Mouse (Mus musculus) myocyte (in vitro differentiated cells): ENCODE data around the gene Ttc28. TPM values are rescaled to one million over a fixed set of nuclear protein-coding genes. Genes with fewer than 3 reads are reported as not detected.

Experiments used
- H3K27me3 ChIP-seq: one replicate; pipeline ENCODE4 v1.6.1; 2011; ENCODE audit not compliant: control insufficient read depth, insufficient read depth, insufficient read length
- H3K36me3 ChIP-seq: one replicate; pipeline ENCODE4 v1.6.1; 2011; ENCODE audit not compliant: control insufficient read depth, insufficient read depth
- H3K4me2 ChIP-seq: one replicate; pipeline ENCODE4 v1.6.1; 2011; ENCODE audit warnings: low read depth, control low read depth
- H3K4me3 ChIP-seq: one replicate; pipeline ENCODE4 v1.5.1; 2011; ENCODE audit warnings: mild to moderate bottlenecking, control low read depth, moderate library complexity
- H3K79me2 ChIP-seq: one replicate; pipeline ENCODE4 v1.6.1; 2011; ENCODE audit not compliant: control insufficient read depth, insufficient read depth
- H3ac ChIP-seq: one replicate; pipeline ENCODE4 v1.6.1; 2011; ENCODE audit not compliant: control insufficient read depth, insufficient read length
- CEBPB ChIP-seq: IDR thresholded peaks from 2 replicates; pipeline ENCODE4 v1.6.1; 2011; ENCODE audit warnings: mild to moderate bottlenecking, moderate library complexity; ENCODE audit not compliant: poor library complexity, insufficient read depth, severe bottlenecking
- E2F4 ChIP-seq: IDR thresholded peaks from one replicate; pipeline ENCODE4 v1.6.1; 2011; ENCODE audit warnings: mild to moderate bottlenecking, control low read depth, moderate library complexity; ENCODE audit not compliant: insufficient read depth
- MAX ChIP-seq: IDR thresholded peaks from one replicate; pipeline ENCODE4 v1.6.1; 2011; ENCODE audit warnings: low read depth, mild to moderate bottlenecking, control low read depth
- MYOD1 ChIP-seq, 3 experiments: IDR thresholded peaks; one replicate each; pipeline ENCODE4 v1.6.1; 2011; ENCODE audit warnings: control low read depth in 2 of 3, low read depth in 2 of 3, mild to moderate bottlenecking in 2 of 3, moderate library complexity in 1 of 3; ENCODE audit not compliant: insufficient read length in 2 of 3, control insufficient read depth in 1 of 3
- MYOG ChIP-seq, 3 experiments: IDR thresholded peaks; one replicate each; pipeline ENCODE4 v1.6.1; 2011; ENCODE audit warnings: control low read depth in 2 of 3, low read depth in 2 of 3, mild to moderate bottlenecking in 2 of 3; ENCODE audit not compliant: insufficient read length in 2 of 3, control insufficient read depth in 1 of 3, insufficient read depth in 1 of 3
- POLR2A ChIP-seq: IDR thresholded peaks from one replicate; pipeline ENCODE4 v1.6.1; 2011; ENCODE audit warnings: low read depth, mild to moderate bottlenecking, control low read depth, moderate library complexity; ENCODE audit not compliant: insufficient read length
- POLR2AphosphoS2 ChIP-seq: IDR thresholded peaks from one replicate; pipeline ENCODE4 v1.6.1; 2011; ENCODE audit warnings: low read depth, control low read depth; ENCODE audit not compliant: insufficient read length
- REST ChIP-seq: IDR thresholded peaks from one replicate; pipeline ENCODE4 v1.6.1; 2011; ENCODE audit warnings: mild to moderate bottlenecking, control low read depth, moderate library complexity; ENCODE audit not compliant: insufficient read depth, insufficient read length
- SRF ChIP-seq: IDR thresholded peaks from one replicate; pipeline ENCODE4 v1.6.1; 2011; ENCODE audit warnings: low read depth; ENCODE audit not compliant: control insufficient read depth, insufficient read length
- TCF12 ChIP-seq: IDR thresholded peaks from one replicate; pipeline ENCODE4 v1.6.1; 2011; ENCODE audit warnings: mild to moderate bottlenecking, control low read depth; ENCODE audit not compliant: poor library complexity, insufficient read depth, severe bottlenecking
- TCF3 ChIP-seq: IDR thresholded peaks from one replicate; pipeline ENCODE4 v1.6.1; 2011; ENCODE audit warnings: low read depth, control low read depth; ENCODE audit not compliant: insufficient read length
- USF1 ChIP-seq: IDR thresholded peaks from one replicate; pipeline ENCODE4 v1.6.1; 2011; ENCODE audit warnings: low read depth, mild to moderate bottlenecking, control low read depth, moderate library complexity
- polyA plus RNA-seq: library from polyadenylated mRNA; unstranded; fragments of >200 nt; fragmentation: generic; extraction: Trizol; gene quantifications from one replicate; pipeline ENCODE4 v1.2.1, GENCODE M21; 2012; ENCODE audit warnings: missing spikeins

The Ttc28 gene
- polyA plus RNA-seq, 1 experiment = 8.5 TPM

GRCm38 (mm10) chr5:111178324-111179076, 298.9 kb downstream of the Ttc28 start:
- H3K4me2 ChIP-seq = no peak overlapping the region
- no peaks in the 10 kb centered on the region for H3K79me2 ChIP-seq
- TF ChIP-seq MYOG (IDR thresholded peaks at IDR 0.05; ENCODE audit: control insufficient read depth in 1 of 3, insufficient read depth in 1 of 3, insufficient read length in 2 of 3, low read depth in 2 of 3) = peak in 1 of 3 experiments; percentile 65
- peak in 2 of 3 experiments; percentile 59 to 72 for TF ChIP-seq MYOD1 (IDR thresholded peaks at IDR 0.05; ENCODE audit: control insufficient read depth in 1 of 3, insufficient read length in 2 of 3, low read depth in 2 of 3)
- TF ChIP-seq E2F4 = no peak
- no peaks in the 10 kb centered on the region for H3K27me3 ChIP-seq
- no peak overlapping the region for H3K4me3 ChIP-seq
- H3K36me3 ChIP-seq = no peaks in the 10 kb centered on the region
- no peak overlapping the region for H3ac ChIP-seq

DNA sequence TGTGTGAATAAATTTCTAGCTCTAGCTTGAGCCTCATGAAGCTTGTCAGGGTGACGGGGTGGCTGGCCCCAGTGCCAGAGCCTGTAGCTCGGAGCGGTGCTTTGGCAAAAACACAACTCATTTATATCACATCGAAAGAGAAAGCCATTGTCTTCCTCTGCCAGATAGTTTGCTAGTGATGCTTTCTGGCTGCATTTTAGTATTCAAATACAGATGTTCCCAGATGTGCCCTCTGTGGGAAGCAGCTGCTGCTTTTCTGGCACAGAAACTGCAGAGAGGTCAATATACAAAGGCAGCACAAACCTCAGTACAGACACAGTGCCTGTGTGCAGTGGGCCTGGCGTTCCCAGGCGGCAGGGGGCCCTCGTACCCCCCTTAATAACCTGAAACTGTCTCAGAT, 300.0 kb downstream of the Ttc28 start:
- Histone ChIP-seq H3ac (no peak overlapping the region), H3K4me3 (no peak overlapping the region), H3K27me3 (no peaks in the 10 kb centered on the region), H3K4me2 (no peak overlapping the region), H3K36me3 (no peaks in the 10 kb centered on the region), H3K79me2 (no peaks in the 10 kb centered on the region)
- TF ChIP-seq USF1 (no peak), MYOG (IDR thresholded peaks at IDR 0.05; ENCODE audit: control insufficient read depth in 1 of 3, insufficient read depth in 1 of 3, insufficient read length in 2 of 3, low read depth in 2 of 3) (no peak), MYOD1 (IDR thresholded peaks at IDR 0.05; ENCODE audit: control insufficient read depth in 1 of 3, insufficient read length in 2 of 3, low read depth in 2 of 3) (no peak), POLR2A (no peak), SRF (no peak), CEBPB (no peak), POLR2AphosphoS2 (no peak)

DNA sequence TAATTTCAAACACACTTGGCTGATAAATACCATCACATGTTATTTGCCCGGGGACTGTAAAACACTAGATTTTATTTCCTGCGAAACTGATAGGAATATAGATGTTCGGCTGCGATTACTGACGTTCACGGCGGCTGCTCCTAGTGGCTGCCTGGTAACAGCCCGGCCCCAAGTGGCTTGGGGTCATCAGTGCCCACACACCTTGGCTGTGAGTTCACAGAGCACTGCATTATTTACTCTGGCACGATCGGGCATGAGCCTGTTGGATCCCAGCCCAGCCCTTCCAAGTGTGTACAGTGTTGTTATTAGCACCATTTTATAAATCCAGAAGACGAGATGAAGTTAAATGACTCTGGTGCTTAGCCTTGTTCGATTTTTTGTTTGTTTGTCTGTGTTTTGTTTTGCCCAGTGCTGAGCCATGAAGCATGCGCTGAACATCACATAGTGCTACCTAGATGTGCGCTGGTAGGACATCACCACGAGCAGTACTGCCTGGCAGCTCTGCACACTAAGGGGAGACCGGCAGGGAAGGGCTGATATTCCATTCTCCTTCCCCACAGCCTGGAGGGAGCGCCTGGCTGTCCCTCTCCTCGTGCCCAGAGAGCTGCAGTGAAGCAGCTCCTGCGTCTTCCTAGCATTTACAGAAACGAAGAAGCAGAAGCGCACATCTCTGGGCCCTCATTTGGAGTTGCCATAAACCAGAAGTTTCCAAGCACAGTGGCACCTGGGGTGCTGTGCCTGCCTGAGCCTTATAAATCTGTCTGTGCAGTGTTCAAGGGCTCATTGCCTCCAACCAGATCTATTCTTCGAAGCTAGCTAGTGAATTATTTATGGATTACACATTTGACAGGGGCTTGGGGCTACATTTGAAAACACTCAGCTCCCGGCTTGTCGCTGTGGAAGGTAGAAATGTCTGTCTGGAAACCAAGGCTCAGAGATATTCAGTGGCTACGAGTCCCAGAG, 300.8 kb downstream of the Ttc28 start:
- TF ChIP-seq TCF3 = no peak
- no peak for TF ChIP-seq REST
- TF ChIP-seq TCF12 = no peak
- no peak for TF ChIP-seq MYOG (IDR thresholded peaks at IDR 0.05; ENCODE audit: control insufficient read depth in 1 of 3, insufficient read depth in 1 of 3, insufficient read length in 2 of 3, low read depth in 2 of 3)
- no peak for TF ChIP-seq CEBPB
- TF ChIP-seq MAX = no peak
- TF ChIP-seq POLR2A = no peak
- no peak for TF ChIP-seq MYOD1 (IDR thresholded peaks at IDR 0.05; ENCODE audit: control insufficient read depth in 1 of 3, insufficient read length in 2 of 3, low read depth in 2 of 3)
- TF ChIP-seq E2F4 = no peak
- no peak for TF ChIP-seq SRF
- TF ChIP-seq USF1 = no peak
- no peak for TF ChIP-seq POLR2AphosphoS2
- no peaks in the 10 kb centered on the region for H3K36me3 ChIP-seq

DNA sequence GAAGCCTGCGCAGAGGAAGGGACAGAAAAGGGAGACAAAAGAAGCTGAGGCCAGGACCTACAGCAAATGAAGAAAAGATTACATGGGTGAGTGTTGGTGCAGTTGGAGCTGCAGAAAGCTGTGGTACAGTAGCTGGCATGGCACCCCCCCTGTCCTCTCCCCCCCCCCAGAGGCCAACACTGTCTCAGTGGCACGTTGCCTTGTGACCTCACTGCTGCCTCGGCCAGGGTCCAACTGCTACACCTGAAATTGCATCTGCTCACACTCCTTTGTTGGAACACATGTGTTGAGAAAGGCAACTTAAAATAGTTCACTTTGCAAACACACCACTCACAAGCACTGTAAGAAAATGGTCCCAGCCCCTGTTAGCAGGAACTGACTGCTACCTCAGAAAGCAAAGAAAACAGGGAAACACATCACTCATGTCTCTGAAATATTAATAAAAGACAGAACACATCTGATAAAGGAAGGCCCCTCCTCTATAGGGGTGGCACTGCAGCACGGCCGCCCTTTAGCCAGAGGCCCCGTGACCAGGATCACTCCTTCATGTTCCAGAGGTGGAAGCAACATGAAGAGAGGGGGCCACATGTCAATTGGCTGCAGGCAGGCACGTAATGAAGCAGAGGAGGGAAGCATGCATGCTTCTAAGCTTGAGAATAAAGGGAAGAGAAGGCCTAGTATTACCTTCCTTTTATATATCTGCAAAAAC, 301.8 kb downstream of the Ttc28 start:
- no peaks in the 10 kb centered on the region for H3K36me3 ChIP-seq
- H3K4me2 ChIP-seq = no peak overlapping the region
- H3K27me3 ChIP-seq = no peaks in the 10 kb centered on the region
- no peak for TF ChIP-seq TCF3
- TF ChIP-seq CEBPB = no peak
- TF ChIP-seq MYOD1 (IDR thresholded peaks at IDR 0.05; ENCODE audit: control insufficient read depth in 1 of 3, insufficient read length in 2 of 3, low read depth in 2 of 3) = no peak
- TF ChIP-seq REST = no peak
- H3K79me2 ChIP-seq = no peaks in the 10 kb centered on the region
- H3K4me3 ChIP-seq = no peak overlapping the region
- no peak overlapping the region for H3ac ChIP-seq

More for the DNA sequence above, 300.8 kb downstream of the Ttc28 start:
- no peaks in the 10 kb centered on the region for H3K27me3 ChIP-seq
- no peak overlapping the region for H3ac ChIP-seq
- H3K4me2 ChIP-seq = no peak overlapping the region
- H3K4me3 ChIP-seq = no peak overlapping the region
- no peaks in the 10 kb centered on the region for H3K79me2 ChIP-seq

GRCm38 (mm10) chr5:111186600-111186999, 307.0 kb downstream of the Ttc28 start:
- Histone ChIP-seq H3ac (no peak overlapping the region), H3K4me2 (no peak overlapping the region), H3K27me3 (no peaks in the 10 kb centered on the region), H3K4me3 (no peak overlapping the region), H3K36me3 (no peaks in the 10 kb centered on the region), H3K79me2 (no peaks in the 10 kb centered on the region)
- TF ChIP-seq TCF3 = no peak
- TF ChIP-seq SRF = no peak
- TF ChIP-seq MYOD1 (IDR thresholded peaks at IDR 0.05; ENCODE audit: control insufficient read depth in 1 of 3, insufficient read length in 2 of 3, low read depth in 2 of 3) = no peak
- no peak for TF ChIP-seq POLR2AphosphoS2
- no peak for TF ChIP-seq MAX
- no peak for TF ChIP-seq POLR2A
- TF ChIP-seq USF1 = no peak
- TF ChIP-seq REST = no peak
